Mouse (Mus musculus) lung, postnatal 36 days (tissue): ENCODE results near the gene Gpcpd1.

Experiments used
- DNase-seq: peaks from one replicate; pipeline ENCODE4 v3.0.0; 2022; ENCODE audit warnings: mixed read lengths

Gene Gpcpd1

DNA sequence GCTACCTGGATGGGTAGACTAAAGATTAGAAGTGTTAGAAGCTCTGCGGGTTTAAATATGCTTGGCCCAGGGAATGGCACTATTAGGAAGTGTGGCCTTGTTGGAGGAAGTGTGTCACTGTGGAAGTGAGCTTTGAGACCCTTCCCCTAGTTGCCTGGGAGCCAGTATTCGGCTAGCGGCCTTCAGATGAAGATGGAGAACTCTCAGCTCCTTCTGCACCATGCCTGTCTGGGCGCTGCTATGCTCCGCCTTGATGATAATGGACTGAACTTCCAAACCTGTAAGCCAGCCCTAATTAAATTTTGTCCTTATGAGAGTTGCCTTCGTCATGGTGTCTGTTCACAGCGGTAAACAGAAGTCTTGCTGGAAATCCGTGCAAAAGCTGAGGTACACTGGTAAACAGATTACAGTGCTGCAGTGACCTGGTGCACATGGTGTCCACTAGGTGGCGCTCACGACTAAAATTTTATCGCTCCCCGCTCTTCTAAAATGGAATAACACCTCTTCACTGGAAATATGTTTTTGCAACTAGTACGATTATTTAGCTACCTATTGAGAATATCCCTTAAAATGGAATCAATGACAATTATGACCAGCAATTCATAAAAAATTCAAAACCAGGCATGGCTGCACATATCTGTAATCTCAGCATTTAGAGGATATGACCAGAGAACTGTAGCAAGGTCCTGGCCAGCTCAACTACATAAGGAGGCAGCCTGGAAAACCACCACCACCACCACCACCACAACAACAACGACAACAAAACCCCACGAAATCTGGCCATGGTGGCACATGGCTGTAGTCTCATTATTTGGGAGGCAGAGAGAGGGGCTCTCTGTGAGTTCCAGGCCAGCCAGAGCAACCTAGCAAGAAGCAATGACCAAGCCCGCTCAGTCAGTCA lies 71.1 kb downstream of the Gpcpd1 start:
- DNase-seq: peak; percentile 77

DNA sequence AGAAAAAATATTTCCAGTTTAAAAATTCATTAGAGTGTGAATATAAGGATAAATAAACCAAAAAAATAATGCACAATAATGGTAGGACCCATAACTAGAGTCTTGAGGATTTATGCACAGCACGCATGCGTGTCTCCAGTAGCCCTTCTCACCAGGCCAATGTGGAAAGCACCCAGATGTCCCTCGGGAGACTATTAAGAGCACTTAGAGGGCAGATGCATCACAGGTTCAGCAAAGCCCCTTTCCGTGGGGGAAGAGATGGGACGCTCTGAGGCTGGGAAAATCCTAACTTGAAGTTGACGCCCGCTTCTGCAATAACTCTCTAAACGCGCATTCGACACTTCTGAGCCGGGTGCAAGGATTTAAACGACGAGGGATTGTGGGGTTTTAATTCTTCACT lies 71.9 kb downstream of the Gpcpd1 start:
- DNase-seq: no peak

DNA sequence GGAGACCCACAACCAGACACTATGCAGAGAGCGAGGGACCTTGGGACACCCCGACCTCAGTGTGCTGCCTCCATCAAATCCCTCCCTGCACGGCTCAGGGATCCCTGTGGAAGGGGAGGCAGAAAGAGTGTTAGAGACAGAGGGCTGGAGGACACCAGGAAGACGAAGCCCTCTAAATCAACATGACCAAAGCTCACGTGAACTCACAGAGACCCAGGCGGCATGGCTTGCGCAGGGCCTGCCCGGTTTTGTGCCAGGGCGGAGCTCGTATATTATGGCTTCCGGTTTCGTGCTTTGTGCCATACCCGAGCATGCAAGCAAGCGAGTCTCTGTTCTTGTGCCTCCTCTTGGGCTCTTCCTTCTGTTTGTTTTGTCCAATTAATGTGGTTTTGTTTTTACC lies 72.5 kb downstream of the Gpcpd1 start:
- no peak for DNase-seq

DNA sequence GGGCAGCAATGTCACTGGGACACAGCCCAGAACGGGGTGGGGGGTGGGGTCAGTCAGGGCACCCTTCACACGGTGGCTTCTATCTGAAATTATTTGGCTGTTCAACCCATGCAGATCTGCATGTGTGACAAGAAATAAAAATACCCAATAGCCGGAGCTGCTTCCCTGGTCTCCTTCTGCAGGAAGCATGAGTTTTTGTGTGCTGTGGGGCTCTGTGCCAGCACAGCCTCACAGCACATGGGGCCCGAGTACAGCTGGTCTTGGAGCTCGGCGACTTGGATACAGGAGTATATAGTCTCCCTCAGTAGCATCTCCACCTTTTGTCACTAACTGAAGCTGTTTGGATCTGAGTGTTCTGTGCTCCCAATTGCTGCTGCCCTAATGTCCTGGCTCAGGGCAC lies 73.2 kb downstream of the Gpcpd1 start:
- DNase-seq: no peak

DNA sequence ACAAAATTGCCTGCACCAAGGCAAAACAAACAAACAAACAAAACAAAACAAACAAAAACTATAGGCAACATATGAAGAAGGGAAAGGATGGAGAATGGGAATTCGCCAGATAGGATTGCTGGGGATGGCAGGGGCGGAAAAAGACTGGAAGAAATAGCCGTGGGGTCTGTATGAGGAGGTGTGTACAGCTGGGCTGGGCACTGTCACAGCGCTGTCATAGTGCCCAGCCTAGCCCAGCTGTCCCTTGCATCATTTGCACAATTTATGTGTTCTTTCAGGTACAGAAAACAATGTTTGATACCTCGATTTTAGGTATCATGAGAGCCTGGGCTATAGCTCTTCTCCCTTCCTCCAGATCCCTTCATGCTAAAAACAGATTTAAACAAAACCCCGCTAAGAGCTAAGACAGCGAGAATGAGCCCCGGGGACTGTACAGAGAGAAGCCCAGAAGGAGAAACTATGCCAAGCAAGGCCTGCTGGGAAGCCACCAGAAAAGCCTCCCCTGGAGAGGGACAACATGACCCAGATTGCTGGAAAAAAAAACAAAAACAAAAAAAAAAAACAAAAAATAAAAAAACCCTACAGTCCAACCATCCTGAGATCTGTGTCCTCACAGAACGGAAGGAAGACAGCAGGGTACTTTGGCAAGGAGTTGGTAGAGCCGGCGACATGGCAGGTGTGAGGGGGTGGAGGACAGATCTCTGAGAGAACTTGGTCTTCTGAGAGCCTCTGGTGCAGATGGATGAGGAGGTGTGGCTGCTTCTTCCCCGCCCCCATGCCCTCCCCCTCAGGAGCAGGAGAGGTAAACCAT lies 74.0 kb downstream of the Gpcpd1 start:
- no peak for DNase-seq

GRCm38 (mm10) chr2:132512977-132513351 lies 74.6 kb downstream of the Gpcpd1 start:
- DNase-seq: no peak

DNA sequence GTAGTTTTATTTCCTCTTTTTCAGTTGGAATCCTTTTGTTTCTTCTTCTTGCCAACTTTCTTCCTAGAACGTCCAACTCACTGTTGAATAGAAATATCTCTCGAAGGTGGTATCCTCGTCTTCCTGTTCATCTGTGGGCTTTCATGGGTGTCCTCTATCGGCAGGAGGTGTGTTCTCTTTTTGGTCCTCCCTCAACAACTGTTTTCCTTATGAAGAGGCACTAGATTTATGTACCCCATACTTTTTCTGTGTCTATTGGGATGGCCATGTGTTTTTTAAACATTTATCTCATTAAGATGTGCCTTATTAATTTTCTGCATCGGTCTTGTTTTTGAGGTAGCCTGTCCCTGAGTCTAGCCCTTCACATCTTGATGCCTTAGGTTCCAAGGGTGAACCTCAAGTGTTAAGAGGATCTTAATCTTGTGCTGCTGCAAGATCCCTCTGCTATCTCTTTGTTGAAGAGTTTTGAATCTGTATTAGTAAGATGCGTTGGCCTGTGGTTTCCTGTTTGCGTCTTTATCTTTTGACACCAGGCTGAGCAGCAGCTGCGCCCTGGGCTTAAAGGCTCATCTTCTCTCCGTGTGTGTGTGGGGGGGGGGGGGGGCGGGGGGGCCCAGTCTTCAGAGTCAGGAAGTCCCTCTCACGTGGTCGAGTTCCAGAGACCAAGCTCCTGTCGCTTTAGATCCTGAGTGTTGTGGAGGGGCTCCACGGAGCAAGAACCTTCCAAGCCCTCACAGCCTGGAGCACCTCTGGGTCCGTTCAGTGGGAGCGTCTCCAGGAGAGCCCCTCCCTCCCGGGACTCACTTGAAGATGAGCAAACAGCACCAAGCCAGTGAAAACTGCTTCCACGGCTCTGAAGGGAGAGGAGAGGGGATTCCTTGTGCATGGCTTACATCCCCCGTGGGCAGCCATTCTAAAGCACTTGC lies 75.2 kb downstream of the Gpcpd1 start:
- DNase-seq: peak; percentile 27

- DNase-seq: no peak
Measured at GRCm38 (mm10) chr2:132511011-132511818, 76.3 kb downstream of the Gpcpd1 start.

- no peak for DNase-seq
Measured at GRCm38 (mm10) chr2:132509714-132510113, 77.8 kb downstream of the Gpcpd1 start.

DNA sequence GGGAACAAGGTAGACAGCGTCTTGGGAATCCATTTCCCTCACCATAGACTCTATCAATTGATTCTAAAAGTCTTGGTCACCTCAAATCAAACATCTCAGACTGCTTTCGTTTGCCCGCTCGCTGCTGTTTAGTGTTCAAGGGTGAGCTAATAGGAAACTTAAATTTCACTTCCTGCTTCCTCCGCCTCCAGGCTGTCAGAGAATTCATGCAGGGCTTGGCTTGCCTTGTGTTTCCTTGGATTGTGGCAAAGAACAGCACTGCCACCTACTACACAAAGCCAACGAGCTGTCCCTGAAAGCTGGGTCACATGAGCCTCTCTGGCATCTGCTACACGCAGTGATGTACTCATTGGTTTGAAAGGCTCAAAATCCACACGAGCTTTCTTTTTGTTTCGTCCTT lies 78.3 kb downstream of the Gpcpd1 start:
- peak; percentile 10 for DNase-seq

GRCm38 (mm10) chr2:132507521-132507920 lies 80.0 kb downstream of the Gpcpd1 start:
- DNase-seq: no peak

DNA sequence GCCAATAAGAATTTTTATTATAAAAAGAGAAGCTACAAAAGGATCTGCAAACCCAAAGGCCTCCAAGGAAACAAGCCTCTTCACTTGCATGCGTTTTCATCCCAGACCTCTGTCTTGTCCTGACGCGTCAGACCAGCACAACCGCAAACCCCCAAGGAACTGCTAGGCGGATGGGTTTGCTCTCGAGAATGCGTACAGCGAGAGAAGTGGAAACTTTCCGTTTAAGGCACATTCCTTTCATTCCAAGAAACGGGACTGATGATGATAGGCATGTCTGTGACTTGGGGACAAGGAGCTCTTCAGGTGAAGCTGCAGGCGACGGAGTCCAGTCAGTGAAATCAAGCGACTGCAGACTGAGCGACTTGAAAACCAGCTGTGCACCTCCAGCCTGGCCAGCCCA lies 80.4 kb downstream of the Gpcpd1 start:
- DNase-seq: no peak

DNA sequence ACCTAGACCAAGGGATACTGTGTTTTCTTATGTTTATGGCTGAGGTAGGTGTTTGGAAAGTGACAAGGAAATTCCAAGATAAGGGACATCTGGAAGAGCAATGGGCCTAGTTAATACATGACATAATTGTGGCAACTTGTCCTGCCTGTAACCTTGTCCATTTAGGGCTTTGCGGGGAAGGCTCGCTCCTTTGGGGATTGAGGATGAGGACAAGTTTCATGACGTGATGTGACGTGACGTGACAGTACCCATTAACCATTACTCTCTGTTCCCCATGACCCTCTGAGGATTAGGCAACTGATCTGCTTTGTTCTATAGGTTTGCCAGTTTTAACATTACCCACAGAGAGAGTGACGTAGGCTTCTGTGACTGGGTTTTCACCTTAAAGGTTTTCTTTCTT lies 81.7 kb downstream of the Gpcpd1 start:
- no peak for DNase-seq

- DNase-seq: no peak
Measured at GRCm38 (mm10) chr2:132498344-132498743, 89.2 kb downstream of the Gpcpd1 start.

GRCm38 (mm10) chr2:132497412-132498135 lies 90.0 kb downstream of the Gpcpd1 start:
- DNase-seq: no peak

DNA sequence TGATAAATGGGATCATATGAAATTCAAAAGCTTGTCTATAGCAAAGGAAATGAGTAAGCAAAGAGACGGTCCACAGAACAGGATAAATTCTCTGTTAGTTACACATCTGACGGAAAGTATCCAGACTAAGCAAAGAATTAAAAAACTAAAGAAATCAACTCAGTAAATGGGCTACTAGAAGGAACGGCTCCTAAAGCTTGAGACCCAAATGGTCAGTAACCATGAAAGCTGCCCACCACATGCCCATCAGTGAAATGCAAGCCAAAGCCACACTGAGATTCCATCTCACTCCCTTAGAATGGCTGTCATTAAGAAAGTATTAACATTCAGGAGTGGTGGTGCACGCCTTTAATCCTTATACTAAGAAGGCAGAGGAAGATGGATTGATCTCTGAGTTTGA lies 94.3 kb downstream of the Gpcpd1 start:
- DNase-seq: no peak

GRCm38 (mm10) chr2:132485454-132485853 lies 102.1 kb downstream of the Gpcpd1 start:
- peak; percentile 77 for DNase-seq

DNA sequence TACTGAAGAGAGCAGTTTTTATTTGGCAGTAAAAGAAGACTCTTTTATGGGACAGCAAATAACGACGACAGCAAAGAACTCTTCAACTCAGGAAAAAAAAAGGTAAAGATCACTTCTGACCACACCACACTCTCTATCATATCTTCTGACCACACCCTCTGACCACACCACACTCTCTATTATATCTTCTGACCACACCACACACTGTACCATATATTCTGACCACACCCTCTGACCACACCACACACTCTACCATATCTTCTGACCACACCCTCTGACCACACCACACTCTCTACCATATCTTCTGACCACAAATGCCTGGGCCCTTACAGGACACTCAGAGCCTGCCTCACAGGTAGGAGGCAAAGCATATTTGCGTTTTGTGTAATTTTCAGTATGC lies 106.0 kb downstream of the Gpcpd1 start:
- no peak for DNase-seq
